Mouse (Mus musculus) bone marrow macrophage, adult 2 months (primary cell): ENCODE measurements around the gene Ifngr1.

Experiments used
- CTCF ChIP-seq: IDR thresholded peaks from 2 replicates; pipeline ENCODE4 v1.5.1; 2012; ENCODE audit warnings: low read depth, mild to moderate bottlenecking, low read length, moderate library complexity
- POLR2A ChIP-seq: IDR thresholded peaks from 2 replicates; pipeline ENCODE4 v1.6.1; 2012; ENCODE audit warnings: mild to moderate bottlenecking, low read depth, low read length, borderline replicate concordance

DNA sequence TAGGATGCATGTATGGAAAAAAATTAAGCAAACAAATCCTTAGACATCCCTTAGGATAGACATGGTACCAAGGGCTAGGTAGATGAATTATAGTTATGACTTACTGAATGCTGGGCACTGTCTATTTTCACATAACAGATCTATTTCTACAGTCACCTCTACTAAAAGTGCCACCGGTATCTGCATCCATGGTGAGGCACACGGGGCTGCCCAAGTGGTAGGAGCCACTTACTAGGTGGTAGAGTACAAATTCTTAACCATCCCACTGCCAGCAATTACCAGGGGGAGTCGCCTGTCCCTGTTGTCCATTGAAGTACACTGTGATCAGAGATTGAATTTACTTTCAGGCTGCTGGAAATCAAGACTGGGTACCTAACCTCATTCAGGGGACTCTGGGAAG lies 1.5 kb downstream of the Ifngr1 start:
- TF ChIP-seq CTCF (no peak), POLR2A (no peak)
